Mouse (Mus musculus) liver, embryonic 16.5 days (tissue): ENCODE measurements around the gene Eml6. TPM values are rescaled to one million over a fixed set of nuclear protein-coding genes. Genes with fewer than 3 reads are reported as not detected.

ENCODE experiments used
- polyA plus RNA-seq: library from polyadenylated mRNA; unstranded; fragments of >200 nt; fragmentation: Nextera tagmentation; extraction: Ambion mirVana; gene quantifications from 2 replicates; pipeline ENCODE4 v1.2.1, GENCODE M21; 2015

The Eml6 gene
- polyA plus RNA-seq, 1 experiment from 2014 or later: 0.27 TPM

Other genes with a start within 250 kb of the Eml6 start
- gene 4931440F15Rik, start 200.4 kb downstream of the Eml6 start, polyA plus RNA-seq: 0.14 and 0.25 TPM in 2 replicates
- gene Sptbn1, start 242.1 kb upstream of the Eml6 start, polyA plus RNA-seq: 16.9 and 18.6 TPM in 2 replicates